In genomic region chr4:125682007-125682406, GRCm38 (mm10) we compare ENCODE assay signal across 29 mouse cellular contexts.
DNase-seq lines count a peak whose midpoint lies in the region; ATAC-seq and TF ChIP-seq lines count a peak whose summit lies in the region.
"Had no signal": no experiment of that assay in that cellular context is flagged by ENCODE, and none has a peak within 500 bp of the region (broad histone marks: within the 10 kb centered on the region; RNA-seq: fewer than 3 reads in every experiment).

No protein-coding gene starts in this region.

- no peak overlapping the region for H3K27ac ChIP-seq in forebrain, embryonic 14.5 days (ENCODE audit: low read depth, low read length)
- no peak overlapping the region for H3K27ac ChIP-seq in forebrain, embryonic 11.5 days (ENCODE audit: low read depth, low read length)
- no peak overlapping the region for H3K27ac ChIP-seq in left cerebral cortex, adult 2 months
- H3K27ac ChIP-seq in thymus, adult 2 months (ENCODE audit: control insufficient read depth, insufficient read depth, low read length): no peak overlapping the region
- H3K27ac ChIP-seq: hindbrain, embryonic 10.5 days; hindbrain, embryonic 15.5 days; kidney, embryonic 15.5 days; layer of hippocampus, adult 2 months; liver, embryonic 13.5 days; midbrain, embryonic 12.5 days; stomach, embryonic 15.5 days had no signal

- H3K9me3 ChIP-seq in forebrain, embryonic 14.5 days (replicated peaks; ENCODE audit: control insufficient read depth, low read length): no peaks in the 10 kb centered on the region
- H3K9me3 ChIP-seq in forebrain, embryonic 11.5 days (ENCODE audit: control insufficient read depth, low read length): no peaks in the 10 kb centered on the region
- H3K9me3 ChIP-seq: hindbrain, embryonic 10.5 days; hindbrain, embryonic 15.5 days; kidney, embryonic 15.5 days; liver, embryonic 13.5 days; megakaryocyte, embryonic 14.5 days; midbrain, embryonic 12.5 days; stomach, embryonic 15.5 days had no signal

- no peaks in the 10 kb centered on the region for H3K27me3 ChIP-seq in forebrain, embryonic 14.5 days (replicated peaks; ENCODE audit: control insufficient read depth, insufficient read depth, low read length)
- no peaks in the 10 kb centered on the region for H3K27me3 ChIP-seq in forebrain, embryonic 11.5 days (ENCODE audit: control insufficient read depth, insufficient read depth, low read length)
- no peaks in the 10 kb centered on the region for H3K27me3 ChIP-seq in thymus, adult 2 months (ENCODE audit: control insufficient read depth, insufficient read depth, low read length)
- H3K27me3 ChIP-seq: hindbrain, embryonic 15.5 days; kidney, embryonic 15.5 days; liver, embryonic 13.5 days; stomach, embryonic 15.5 days had no signal

- H3K36me3 ChIP-seq in forebrain, embryonic 14.5 days (ENCODE audit: control insufficient read depth, insufficient read depth, low read length): no peaks in the 10 kb centered on the region
- no peaks in the 10 kb centered on the region for H3K36me3 ChIP-seq in forebrain, embryonic 11.5 days (ENCODE audit: control insufficient read depth, insufficient read depth, low read length)
- no peaks in the 10 kb centered on the region for H3K36me3 ChIP-seq in thymus, adult 2 months (ENCODE audit: control insufficient read depth, insufficient read depth, low read length)
- H3K36me3 ChIP-seq: hindbrain, embryonic 15.5 days; kidney, embryonic 15.5 days; liver, embryonic 13.5 days; midbrain, embryonic 12.5 days; stomach, embryonic 15.5 days had no signal

- no peak overlapping the region for H3K4me3 ChIP-seq in forebrain, embryonic 14.5 days (ENCODE audit: low read depth, low read length)
- no peak overlapping the region for H3K4me3 ChIP-seq in forebrain, embryonic 11.5 days (ENCODE audit: low read depth, low read length)
- H3K4me3 ChIP-seq in left cerebral cortex, adult 2 months: no peak overlapping the region
- no peak overlapping the region for H3K4me3 ChIP-seq in thymus, adult 2 months (ENCODE audit: control insufficient read depth, insufficient read depth, low read length)
- H3K4me3 ChIP-seq: hindbrain, embryonic 10.5 days; hindbrain, embryonic 15.5 days; kidney, embryonic 15.5 days; layer of hippocampus, adult 2 months; liver, embryonic 13.5 days; megakaryocyte, embryonic 14.5 days; midbrain, embryonic 12.5 days; stomach, embryonic 15.5 days had no signal

- peaks cover 9% of the 10 kb centered on the region; the same call in 1 of the 2 replicates for H3K4me1 ChIP-seq in forebrain, embryonic 14.5 days (ENCODE audit: control insufficient read depth, insufficient read depth, low read length)
- 0 out of 2 replicates have a peak, but pooled peaks cover 3% of the 10 kb centered on the region for H3K4me1 ChIP-seq in forebrain, embryonic 11.5 days (replicated peaks; ENCODE audit: control insufficient read depth, insufficient read depth, low read length)
- no peaks in the 10 kb centered on the region for H3K4me1 ChIP-seq in thymus, adult 2 months (replicated peaks; ENCODE audit: control insufficient read depth, insufficient read depth, low read length)
- H3K4me1 ChIP-seq: kidney, embryonic 15.5 days; liver, embryonic 13.5 days; megakaryocyte, embryonic 14.5 days; stomach, embryonic 15.5 days had no signal

- no peak overlapping the region for H3K9ac ChIP-seq in forebrain, embryonic 14.5 days (ENCODE audit: low read length)
- no peak overlapping the region for H3K9ac ChIP-seq in forebrain, embryonic 11.5 days (ENCODE audit: low read length)
- H3K9ac ChIP-seq: hindbrain, embryonic 15.5 days; kidney, embryonic 15.5 days; liver, embryonic 13.5 days; midbrain, embryonic 12.5 days; stomach, embryonic 15.5 days had no signal

- ATAC-seq in forebrain, embryonic 14.5 days: no peak
- no peak for ATAC-seq in forebrain, embryonic 11.5 days (replicated peaks; ENCODE audit: low FRiP score)
- no peak for ATAC-seq in erythroblast, adult 5-6 weeks (replicated peaks; ENCODE audit: low FRiP score, poor library complexity, severe bottlenecking)
- ATAC-seq: inflammation-experienced regulatory T-cells, adult 6 months; lung, postnatal 0 days had no signal

- TF ChIP-seq CTCF in left cerebral cortex, adult 2 months (IDR thresholded peaks at IDR 0.05): no peak
- no peak for TF ChIP-seq CTCF in thymus, adult 2 months (IDR thresholded peaks at IDR 0.05; ENCODE audit: borderline replicate concordance, control insufficient read depth, extremely low read depth, insufficient read depth, low read length, poor library complexity)

- WGBS in forebrain, embryonic 14.5 days: 58% methylated on average over 13 of the region's 13 CpGs
- WGBS in forebrain, embryonic 11.5 days: 87% methylated on average over 13 of the region's 13 CpGs
- 95% methylated on average over 13 of the region's 13 CpGs for WGBS in thymus, adult 2 months

- DNase-seq in forebrain, embryonic 14.5 days (ENCODE audit: low spot score): peak; percentile 65
- DNase-seq in forebrain, embryonic 11.5 days (ENCODE audit: low spot score): no peak
- DNase-seq in left cerebral cortex, postnatal 25 days (ENCODE audit: low spot score in 2 of 2): peak; percentile 40 to 69
- DNase-seq in left cerebral cortex, adult 2 months (ENCODE audit: extremely low spot score in 1 of 2, low spot score in 2 of 2): no peak
- DNase-seq in right cerebral cortex, postnatal 10 days (ENCODE audit: low spot score in 2 of 2): peak; percentile 65 to 67
- DNase-seq in right cerebral cortex, postnatal 14 days: no peak
- no peak for DNase-seq in thymus, adult 2 months
- DNase-seq: adrenal gland, postnatal 25 days; cerebellum, adult 2 months; cerebellum, postnatal 36 days; gastrocnemius, postnatal 14 days; heart, postnatal 14 days; kidney, adult 18-20 months; kidney, postnatal 25 days; left cerebral cortex, postnatal 4 days; liver, embryonic 13.5 days; lung, adult 18-20 months; lung, postnatal 4 days; thymus, postnatal 25 days had no signal

- H3K4me2 ChIP-seq in forebrain, embryonic 14.5 days (ENCODE audit: low read length): no peak overlapping the region
- H3K4me2 ChIP-seq in forebrain, embryonic 11.5 days (ENCODE audit: low read depth, low read length, severe bottlenecking): no peak overlapping the region
- H3K4me2 ChIP-seq: hindbrain, embryonic 15.5 days; kidney, embryonic 15.5 days; liver, embryonic 13.5 days; midbrain, embryonic 12.5 days; stomach, embryonic 15.5 days had no signal

- no peak for TF ChIP-seq POLR2A in thymus, adult 2 months (IDR thresholded peaks at IDR 0.05; ENCODE audit: control insufficient read depth, extremely low read depth, insufficient read depth, low read length, poor library complexity)

- intact Hi-C loops in left cerebral cortex, postnatal 25 days (cut with DNase I): no loop called here
- intact Hi-C loops in left cerebral cortex, adult 2 months (cut with DNase I): loop anchor here (5.0 kb wide), 1 partner anchor 190 kb away; the partner anchor contains the start of gene Grik3

Comparison
In these comparisons a context has a peak if more than half of its experiments do, and no peak if none do; other contexts are left out.
1. DNase-seq: peak in forebrain, embryonic 14.5 days (single experiment), left cerebral cortex, postnatal 25 days (2 of 2) and right cerebral cortex, postnatal 10 days (2 of 2); none in forebrain, embryonic 11.5 days (single experiment), left cerebral cortex, adult 2 months (0 of 2), right cerebral cortex, postnatal 14 days (single experiment) and thymus, adult 2 months (single experiment).